In genomic region chr11:105967741-105968574, GRCm38 (mm10) we compare ENCODE assay signal across 8 mouse cellular contexts. TPM values are rescaled to one million over a fixed set of nuclear protein-coding genes. Genes with fewer than 3 reads are reported as not detected.
DNase-seq lines count a peak whose midpoint lies in the region; ATAC-seq and TF ChIP-seq lines count a peak whose summit lies in the region.

Gene Ace, plus strand, starts transcription at chr11:105967945.

- WGBS in hindbrain, embryonic 15.5 days = under 1% methylated on average over 67 of the region's 76 CpGs
- 2% methylated on average over 73 of the region's 76 CpGs for WGBS in liver, adult 2 months
- under 1% methylated on average over 73 of the region's 76 CpGs for WGBS in midbrain, postnatal 0 days

- H3K27ac ChIP-seq in hindbrain, embryonic 15.5 days (replicated peaks) = peak within 1 kb of the TSS; percentile 63; the same call in 1 of the 2 replicates
- no peak within 1 kb of the TSS for H3K27ac ChIP-seq in liver, adult 2 months (replicated peaks; ENCODE audit: insufficient read depth, low read depth, low read length)
- H3K27ac ChIP-seq in midbrain, postnatal 0 days (ENCODE audit: low read depth, low read length) = no peak within 1 kb of the TSS; the same call in 1 of the 2 replicates

- peaks cover 20% of the 10 kb centered on the region for H3K27me3 ChIP-seq in hindbrain, embryonic 15.5 days
- H3K27me3 ChIP-seq in liver, adult 2 months (ENCODE audit: control insufficient read depth, insufficient read depth, low read length) = peaks cover 8% of the 10 kb centered on the region
- no peaks in the 10 kb centered on the region; the same call in 1 of the 2 replicates for H3K27me3 ChIP-seq in midbrain, postnatal 0 days (ENCODE audit: insufficient read depth, low read length)

- peak within 1 kb of the TSS; percentile 78 for H3K4me3 ChIP-seq in hindbrain, embryonic 15.5 days
- H3K4me3 ChIP-seq in liver, adult 2 months (ENCODE audit: insufficient read depth, low read depth, low read length) = peak within 1 kb of the TSS; percentile 64
- peak within 1 kb of the TSS; percentile 62 for H3K4me3 ChIP-seq in midbrain, postnatal 0 days (ENCODE audit: low read depth, low read length)

- no peak for TF ChIP-seq CTCF in liver, adult 2 months (IDR thresholded peaks at IDR 0.05; ENCODE audit: low read depth, low read length)
- TF ChIP-seq CTCF in midbrain, postnatal 0 days (IDR thresholded peaks at IDR 0.05) = no peak

- H3K9me3 ChIP-seq in hindbrain, embryonic 15.5 days = no peaks in the 10 kb centered on the region
- H3K9me3 ChIP-seq in midbrain, postnatal 0 days (ENCODE audit: low read length) = no peaks in the 10 kb centered on the region

- peak within 1 kb of the TSS; percentile 99 for H3K4me2 ChIP-seq in hindbrain, embryonic 15.5 days
- H3K4me2 ChIP-seq in midbrain, postnatal 0 days (ENCODE audit: low read depth, low read length, poor library complexity, severe bottlenecking) = peak within 1 kb of the TSS; percentile 96

- H3K36me3 ChIP-seq in hindbrain, embryonic 15.5 days = no peaks in the 10 kb centered on the region
- no peaks in the 10 kb centered on the region for H3K36me3 ChIP-seq in liver, adult 2 months (ENCODE audit: control insufficient read depth, insufficient read depth, low read length)
- H3K36me3 ChIP-seq in midbrain, postnatal 0 days (ENCODE audit: insufficient read depth, low read length) = no peaks in the 10 kb centered on the region

- DNase-seq in cerebellum, postnatal 10 days = peak; percentile 67 to 69
- no peak for DNase-seq in cerebellum, adult 8-10 months
- DNase-seq in adrenal gland, postnatal 36 days = peak; percentile 22 to 53
- peak; percentile 48 for DNase-seq in gastrocnemius, postnatal 10 days
- no peak for DNase-seq in liver, adult 2 months (ENCODE audit: extremely low read depth, low read depth, low spot score)
- peak; percentile 51 for DNase-seq in midbrain, postnatal 0 days (ENCODE audit: low spot score)
- DNase-seq in frontal cortex, postnatal 25 days (ENCODE audit: low spot score in 2 of 2) = no peak

- no peaks in the 10 kb centered on the region for H3K79me2 ChIP-seq in liver, adult 2 months (ENCODE audit: control insufficient read depth, insufficient read depth, low read length)

- TF ChIP-seq POLR2A in liver, adult 2 months (IDR thresholded peaks at IDR 0.05; ENCODE audit: extremely low read depth, insufficient read depth, low read length) = no peak

- peak within 1 kb of the TSS; percentile 64 for H3K9ac ChIP-seq in hindbrain, embryonic 15.5 days
- 0 out of 2 replicates have a peak within 1 kb of the TSS, but pooled peaks have one; percentile 28 for H3K9ac ChIP-seq in liver, adult 2 months (ENCODE audit: low read depth, low read length)
- H3K9ac ChIP-seq in midbrain, postnatal 0 days (replicated peaks; ENCODE audit: low read length, poor library complexity, severe bottlenecking) = peak within 1 kb of the TSS; percentile 72

- H3K4me1 ChIP-seq in hindbrain, embryonic 15.5 days (replicated peaks) = peaks cover 22% of the 10 kb centered on the region
- no peaks in the 10 kb centered on the region for H3K4me1 ChIP-seq in liver, adult 2 months (ENCODE audit: control insufficient read depth, insufficient read depth, low read length)
- peaks cover 10% of the 10 kb centered on the region; the same call in 1 of the 2 replicates for H3K4me1 ChIP-seq in midbrain, postnatal 0 days (ENCODE audit: insufficient read depth, low read length)

- peak; percentile 77 for ATAC-seq in hindbrain, embryonic 15.5 days (ENCODE audit: low FRiP score, low read depth)
- peak; percentile 78 for ATAC-seq in midbrain, postnatal 0 days (ENCODE audit: low FRiP score)

RNA-seq across cellular contexts. Expression of gene Ace, which starts in this region (rescaled TPM):
- 10 to 100 TPM in 1 of 2 experiments, 1 to 10 TPM in 1; 8.0 to 15.5 TPM for total RNA-seq in adrenal gland, postnatal 36 days (2021)
- 10 to 100 TPM; 40.0 to 40.5 TPM for total RNA-seq in gastrocnemius, postnatal 10 days (2021)
- polyA plus RNA-seq in hindbrain, embryonic 15.5 days (2015; fragmentation: Nextera tagmentation; extraction: Ambion mirVana) = 6.1 and 8.0 TPM in 2 replicates
- 0.28 and 0.74 TPM in 2 replicates for total RNA-seq in liver, adult 2 months (2014; rRNA removed)
- 0.42 and 0.60 TPM in 2 replicates for polyA plus RNA-seq in liver, adult 2 months (2012; rRNA removed)
- 25.1 and 27.0 TPM in 2 replicates for total RNA-seq in midbrain, postnatal 0 days (2014; rRNA removed)
- 10.0 and 10.1 TPM in 2 replicates for polyA plus RNA-seq in midbrain, postnatal 0 days (2015; fragmentation: Nextera tagmentation; extraction: Ambion mirVana)

Comparison
In these comparisons a context has a peak if more than half of its experiments do, and no peak if none do; other contexts are left out.
1. DNase-seq: peak in cerebellum, postnatal 10 days (2 of 2), adrenal gland, postnatal 36 days (2 of 2), gastrocnemius, postnatal 10 days (single experiment) and midbrain, postnatal 0 days (single experiment); none in cerebellum, adult 8-10 months (single experiment), liver, adult 2 months (single experiment) and frontal cortex, postnatal 25 days (0 of 2).
2. Peak in every context shown above with its lines, with median percentiles within 50 percentile points of each other: H3K4me3 ChIP-seq and H3K9ac ChIP-seq.